ENCODE assay signal across 8 mouse cellular contexts in the genomic region with DNA sequence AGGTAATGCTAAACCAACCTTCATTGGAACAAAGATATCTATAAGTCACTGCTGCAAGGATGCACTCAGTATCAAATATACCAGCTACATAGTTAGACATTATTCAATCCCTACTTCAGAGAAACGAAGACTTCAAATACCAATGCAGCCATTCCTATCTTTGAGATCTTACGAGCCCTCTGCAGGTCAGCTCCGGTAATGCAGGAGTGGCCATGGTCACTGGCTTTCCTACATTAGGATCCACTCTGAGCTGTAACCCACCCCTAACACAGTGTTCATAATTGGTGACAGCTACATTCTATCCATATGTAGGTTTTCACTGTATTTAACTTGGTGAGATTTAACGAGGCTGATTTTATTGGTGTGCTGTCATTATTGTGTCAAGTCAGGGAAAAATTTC.
DNase-seq lines count a peak whose midpoint lies in the region; ATAC-seq lines count a peak whose summit lies in the region.

No protein-coding gene starts in this region.

- H3K27me3 ChIP-seq in heart, embryonic 10.5 days (ENCODE audit: insufficient read depth, poor library complexity, severe bottlenecking), result no peaks in the 10 kb centered on the region
- no peaks in the 10 kb centered on the region for H3K27me3 ChIP-seq in splenic B cell, adult 2 months (ENCODE audit: control insufficient read depth, insufficient read depth, low read length, poor library complexity, severe bottlenecking)

- intact Hi-C loops in gastrocnemius, postnatal 14 days (cut with DNase I; ENCODE audit: low total_unique reads), result no loop called here
- intact Hi-C loops in left cerebral cortex, postnatal 4 days (cut with DNase I), result loop anchor here (10.0 kb wide), 1 partner anchor 97 kb away; no protein-coding TSS in a partner anchor

- H3K4me3 ChIP-seq in heart, embryonic 10.5 days, result no peak overlapping the region

- 22% methylated on average over 4 of the region's 4 CpGs for WGBS in heart, embryonic 10.5 days

- peak; percentile 74 to 93 for DNase-seq in heart, adult 18-20 months
- no peak for DNase-seq in heart, embryonic 10.5 days (ENCODE audit: low spot score)
- DNase-seq in gastrocnemius, postnatal 14 days, result peak; percentile 61
- peak; percentile 86 for DNase-seq in kidney, adult 18-20 months
- peak; percentile 73 for DNase-seq in left cerebral cortex, postnatal 4 days
- DNase-seq in splenic B cell, adult 2 months (ENCODE audit: low read depth, low spot score), result peak; percentile 78

- peaks cover 26% of the 10 kb centered on the region for H3K4me1 ChIP-seq in heart, embryonic 10.5 days

- H3K27ac ChIP-seq in heart, embryonic 10.5 days, result no peak overlapping the region

- H3K9me3 ChIP-seq in heart, embryonic 10.5 days, result no peaks in the 10 kb centered on the region

- ATAC-seq in common myeloid progenitor, adult 5-6 weeks (replicated peaks; ENCODE audit: low read depth, poor library complexity, severe bottlenecking), result peak; percentile 59
- peak; percentile 83 for ATAC-seq in monocyte, adult 5-6 weeks (replicated peaks; ENCODE audit: insufficient number of reproducible peaks, low FRiP score, low TSS enrichment, poor library complexity, severe bottlenecking)

- H3K36me3 ChIP-seq in heart, embryonic 10.5 days, result peaks cover 5% of the 10 kb centered on the region; the same call in 1 of the 2 replicates
- peaks cover 15% of the 10 kb centered on the region for H3K36me3 ChIP-seq in splenic B cell, adult 2 months (ENCODE audit: control insufficient read depth, insufficient read depth, low read length, poor library complexity, severe bottlenecking)
